Mouse (Mus musculus): ENCODE results near the gene Polr2i.
"Not testable (repeated sequence)": the region's sequence is repeated elsewhere in the genome, so short reads cannot be mapped to it uniquely, and the experiment has no call there.

DNA sequence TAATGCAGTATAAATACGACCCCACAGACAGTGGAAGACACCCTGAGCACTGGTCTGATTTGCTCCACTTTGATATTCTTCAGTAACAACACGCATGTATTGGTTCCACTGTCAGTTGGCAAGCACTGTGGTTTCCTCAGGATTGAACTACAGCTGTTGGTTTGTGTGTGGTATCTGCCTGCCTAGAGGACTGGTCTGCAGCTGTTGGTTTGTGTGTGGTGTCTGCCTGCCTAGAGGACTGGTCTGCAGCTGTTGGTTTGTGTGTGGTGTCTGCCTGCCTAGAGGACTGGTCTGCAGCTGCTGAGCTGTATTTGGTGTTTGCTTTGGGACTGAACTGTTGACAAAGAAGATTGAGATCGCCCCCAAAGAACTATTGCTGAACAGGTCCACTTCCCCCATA lies 5.6 kb downstream of the Polr2i start:
- TF ChIP-seq CTCF, POLR2A (IDR thresholded peaks at IDR 0.05; ENCODE audit: insufficient read depth, low read depth, low read length): not testable (repeated sequence)

Data from olfactory bulb, adult 2 months (tissue).